23 mouse cellular contexts compared by ENCODE assay signal in the genomic region with DNA sequence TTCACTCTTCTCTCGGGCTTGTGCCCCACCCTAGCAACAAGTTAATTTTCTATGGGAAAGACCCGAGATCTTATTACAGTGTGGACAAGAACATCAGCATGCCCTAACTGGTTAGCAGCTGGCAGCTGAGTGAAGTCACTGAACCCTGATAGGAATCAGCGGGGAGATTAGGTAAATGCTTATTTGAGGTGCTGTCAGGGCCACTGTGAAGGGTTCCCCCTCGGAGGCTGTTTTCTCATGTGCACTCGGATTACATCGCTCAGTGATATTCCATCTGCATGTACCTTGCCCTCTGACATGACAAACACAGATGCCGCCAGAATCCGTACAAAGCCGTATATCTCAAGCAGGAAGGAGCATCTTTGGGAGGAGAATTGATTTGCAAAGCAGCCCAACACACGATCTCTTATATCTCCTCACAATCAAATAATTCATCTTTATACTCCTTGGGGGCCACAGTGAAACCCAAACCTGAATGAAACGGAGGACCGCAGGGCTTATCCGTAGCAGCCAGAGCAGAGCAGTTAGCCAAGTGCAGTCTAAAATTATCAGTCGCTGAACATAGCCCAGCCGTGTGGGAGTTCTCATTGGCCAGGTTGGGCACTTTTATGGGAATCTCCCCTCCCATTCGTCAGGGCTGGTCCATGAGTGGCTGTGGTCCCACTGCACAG.
DNase-seq lines count a peak whose midpoint lies in the region; ATAC-seq and TF ChIP-seq lines count a peak whose summit lies in the region.
"Had no signal": no experiment of that assay in that cellular context is flagged by ENCODE, and none has a peak within 500 bp of the region (broad histone marks: within the 10 kb centered on the region; RNA-seq: fewer than 3 reads in every experiment).

No protein-coding gene starts in this region.

- peak overlapping the region; percentile 89 for H3K27ac ChIP-seq in gastrocnemius, adult 2 months
- no peak overlapping the region for H3K27ac ChIP-seq in neural tube, embryonic 11.5 days (ENCODE audit: low read depth, low read length)
- H3K27ac ChIP-seq in forebrain, postnatal 0 days (ENCODE audit: low read depth, low read length) = no peak overlapping the region
- H3K27ac ChIP-seq in hindbrain, embryonic 16.5 days (ENCODE audit: low read depth, low read length) = no peak overlapping the region
- H3K27ac ChIP-seq: hindbrain, embryonic 15.5 days; left cerebral cortex, adult 2 months; liver, embryonic 12.5 days; neural tube, embryonic 12.5 days had no signal

- intact Hi-C loops in gastrocnemius, adult 2 months (cut with DNase I) = no loop called here

- H3K9ac ChIP-seq in neural tube, embryonic 11.5 days (ENCODE audit: low read length) = no peak overlapping the region
- H3K9ac ChIP-seq in forebrain, postnatal 0 days = no peak overlapping the region
- H3K9ac ChIP-seq in hindbrain, embryonic 16.5 days (ENCODE audit: low read depth, low read length) = no peak overlapping the region
- H3K9ac ChIP-seq: hindbrain, embryonic 15.5 days; liver, embryonic 12.5 days; neural tube, embryonic 12.5 days had no signal

- H3K9me3 ChIP-seq in neural tube, embryonic 11.5 days (ENCODE audit: control insufficient read depth, low read length) = no peaks in the 10 kb centered on the region
- no peaks in the 10 kb centered on the region for H3K9me3 ChIP-seq in forebrain, postnatal 0 days (ENCODE audit: low read length)
- H3K9me3 ChIP-seq in hindbrain, embryonic 16.5 days (ENCODE audit: control insufficient read depth, low read length) = no peaks in the 10 kb centered on the region
- H3K9me3 ChIP-seq: hindbrain, embryonic 15.5 days; liver, embryonic 12.5 days; neural tube, embryonic 12.5 days had no signal

- 74% methylated on average over 16 of the region's 16 CpGs for WGBS in neural tube, embryonic 11.5 days
- WGBS in forebrain, postnatal 0 days = 83% methylated on average over 16 of the region's 16 CpGs
- WGBS in hindbrain, embryonic 16.5 days = 78% methylated on average over 16 of the region's 16 CpGs

- no peak for ATAC-seq in neural tube, embryonic 11.5 days (ENCODE audit: insufficient read depth, low FRiP score, low TSS enrichment)
- no peak for ATAC-seq in forebrain, postnatal 0 days
- ATAC-seq in hindbrain, embryonic 16.5 days = no peak
- ATAC-seq: intestine, embryonic 16.5 days; liver, embryonic 12.5 days had no signal

- peak; percentile 75 for DNase-seq in gastrocnemius, adult 2 months
- no peak for DNase-seq in gastrocnemius, postnatal 4 days (ENCODE audit: low spot score in 2 of 2)
- DNase-seq in neural tube, embryonic 11.5 days (ENCODE audit: low spot score) = peak; percentile 17
- DNase-seq in neural tube, embryonic 10.5 days (ENCODE audit: extremely low spot score, low spot score) = no peak
- peak; percentile 62 for DNase-seq in gastrocnemius, postnatal 25 days
- no peak for DNase-seq in forebrain, postnatal 0 days
- DNase-seq: B cell, adult 2 months; cerebellum, adult 8-10 months; heart, adult 18-20 months; heart, postnatal 36 days; kidney, postnatal 36 days; layer of hippocampus, adult 9-11 months; left cerebral cortex, postnatal 4 days; lung, adult 2 months; spleen, adult 18-20 months; thymus, postnatal 36 days had no signal

- no peaks in the 10 kb centered on the region for H3K27me3 ChIP-seq in neural tube, embryonic 11.5 days (ENCODE audit: control insufficient read depth, insufficient read depth, low read length)
- H3K27me3 ChIP-seq in forebrain, postnatal 0 days (ENCODE audit: insufficient read depth, low read length) = no peaks in the 10 kb centered on the region
- no peaks in the 10 kb centered on the region for H3K27me3 ChIP-seq in hindbrain, embryonic 16.5 days (replicated peaks; ENCODE audit: control insufficient read depth, insufficient read depth, low read length)
- H3K27me3 ChIP-seq: hindbrain, embryonic 15.5 days; liver, embryonic 12.5 days; megakaryocyte, embryonic 14.5 days; neural tube, embryonic 12.5 days had no signal

- H3K4me3 ChIP-seq in gastrocnemius, adult 2 months = peak overlapping the region; percentile 43
- no peak overlapping the region for H3K4me3 ChIP-seq in neural tube, embryonic 11.5 days (ENCODE audit: low read depth, low read length)
- H3K4me3 ChIP-seq in forebrain, postnatal 0 days (ENCODE audit: low read depth, low read length) = no peak overlapping the region
- no peak overlapping the region for H3K4me3 ChIP-seq in hindbrain, embryonic 16.5 days (ENCODE audit: low read length)
- H3K4me3 ChIP-seq: hindbrain, embryonic 15.5 days; left cerebral cortex, adult 2 months; liver, embryonic 12.5 days; megakaryocyte, embryonic 14.5 days; neural tube, embryonic 12.5 days had no signal

- H3K4me2 ChIP-seq in neural tube, embryonic 11.5 days (ENCODE audit: low read depth) = no peak overlapping the region
- H3K4me2 ChIP-seq in forebrain, postnatal 0 days (ENCODE audit: low read depth) = no peak overlapping the region
- no peak overlapping the region for H3K4me2 ChIP-seq in hindbrain, embryonic 16.5 days (ENCODE audit: low read length)
- H3K4me2 ChIP-seq: hindbrain, embryonic 15.5 days; liver, embryonic 12.5 days; neural tube, embryonic 12.5 days had no signal

- no peaks in the 10 kb centered on the region for H3K36me3 ChIP-seq in neural tube, embryonic 11.5 days (ENCODE audit: control insufficient read depth, insufficient read depth, low read length)
- no peaks in the 10 kb centered on the region for H3K36me3 ChIP-seq in forebrain, postnatal 0 days (ENCODE audit: insufficient read depth)
- H3K36me3 ChIP-seq in hindbrain, embryonic 16.5 days (ENCODE audit: control insufficient read depth, insufficient read depth, low read length) = no peaks in the 10 kb centered on the region
- H3K36me3 ChIP-seq: hindbrain, embryonic 15.5 days; liver, embryonic 12.5 days; neural tube, embryonic 12.5 days had no signal

- TF ChIP-seq CTCF in gastrocnemius, adult 2 months (IDR thresholded peaks at IDR 0.05) = no peak
- TF ChIP-seq CTCF in forebrain, postnatal 0 days (IDR thresholded peaks at IDR 0.05; ENCODE audit: low read depth) = no peak

- H3K4me1 ChIP-seq in neural tube, embryonic 11.5 days (ENCODE audit: control insufficient read depth, insufficient read depth, low read length) = no peaks in the 10 kb centered on the region
- no peaks in the 10 kb centered on the region for H3K4me1 ChIP-seq in forebrain, postnatal 0 days (ENCODE audit: insufficient read depth)
- H3K4me1 ChIP-seq in hindbrain, embryonic 16.5 days (ENCODE audit: control insufficient read depth, insufficient read depth, low read depth, low read length) = no peaks in the 10 kb centered on the region
- H3K4me1 ChIP-seq: hindbrain, embryonic 15.5 days; liver, embryonic 12.5 days had no signal

Comparison
In these comparisons a context has a peak if more than half of its experiments do, and no peak if none do; other contexts are left out.
1. DNase-seq: peak in gastrocnemius, adult 2 months (single experiment), neural tube, embryonic 11.5 days (single experiment) and gastrocnemius, postnatal 25 days (single experiment); none in gastrocnemius, postnatal 4 days (0 of 2), neural tube, embryonic 10.5 days (single experiment) and forebrain, postnatal 0 days (single experiment).